Mouse (Mus musculus): ENCODE measurements around the gene Mab21l3.
"Not testable (repeated sequence)": the region's sequence is repeated elsewhere in the genome, so short reads cannot be mapped to it uniquely, and the experiment has no call there.

The Mab21l3 gene

GRCm38 (mm10) chr3:101839327-101839726, 9.4 kb downstream of the Mab21l3 start:
- DNase-seq, result no peak

- no peak for DNase-seq
These were observed 11.8 kb downstream of the Mab21l3 start for GRCm38 (mm10) chr3:101836971-101837370.

- DNase-seq, result no peak
These were observed 12.2 kb downstream of the Mab21l3 start for GRCm38 (mm10) chr3:101836532-101836931.

- peak; percentile 84 to 90 for DNase-seq
These were observed 12.7 kb downstream of the Mab21l3 start for GRCm38 (mm10) chr3:101836045-101836444.

GRCm38 (mm10) chr3:101831189-101831858, 17.4 kb downstream of the Mab21l3 start:
- DNase-seq, result peak; percentile 39 to 60

- DNase-seq, result no peak
These were observed 18.7 kb downstream of the Mab21l3 start for GRCm38 (mm10) chr3:101829881-101830616.

GRCm38 (mm10) chr3:101828595-101828994, 20.2 kb downstream of the Mab21l3 start:
- DNase-seq, result no peak

GRCm38 (mm10) chr3:101827220-101827715, 21.5 kb downstream of the Mab21l3 start:
- DNase-seq, result no peak

GRCm38 (mm10) chr3:101824338-101824737, 24.4 kb downstream of the Mab21l3 start:
- peak in 1 of 2 experiments; percentile 27 for DNase-seq

GRCm38 (mm10) chr3:101822052-101822451, 26.7 kb downstream of the Mab21l3 start:
- DNase-seq, result no peak

- not testable (repeated sequence) for DNase-seq
These were observed 28.1 kb downstream of the Mab21l3 start for GRCm38 (mm10) chr3:101820708-101821107.

GRCm38 (mm10) chr3:101816006-101816405, 32.8 kb downstream of the Mab21l3 start:
- no peak for DNase-seq

- DNase-seq, result no peak
These were observed 34.0 kb downstream of the Mab21l3 start for GRCm38 (mm10) chr3:101814790-101815189.

- DNase-seq, result peak; percentile 80 to 84
These were observed 36.3 kb downstream of the Mab21l3 start for GRCm38 (mm10) chr3:101812341-101812962.

- DNase-seq, result no peak
These were observed 36.8 kb downstream of the Mab21l3 start for GRCm38 (mm10) chr3:101811931-101812330.

GRCm38 (mm10) chr3:101807646-101808045, 41.1 kb downstream of the Mab21l3 start:
- no peak for DNase-seq

GRCm38 (mm10) chr3:101806941-101807340, 41.8 kb downstream of the Mab21l3 start:
- no peak for DNase-seq

GRCm38 (mm10) chr3:101806149-101806548, 42.6 kb downstream of the Mab21l3 start:
- DNase-seq, result peak; percentile 93 to 94

GRCm38 (mm10) chr3:101805562-101806004, 43.2 kb downstream of the Mab21l3 start:
- peak; percentile 56 to 72 for DNase-seq

- DNase-seq, result no peak
These were observed 43.7 kb downstream of the Mab21l3 start for GRCm38 (mm10) chr3:101804971-101805561.

- peak in 1 of 2 experiments; percentile 31 for DNase-seq
These were observed 44.4 kb downstream of the Mab21l3 start for GRCm38 (mm10) chr3:101804331-101804730.

GRCm38 (mm10) chr3:101803764-101804163, 45.0 kb downstream of the Mab21l3 start:
- no peak for DNase-seq

GRCm38 (mm10) chr3:101802746-101803145, 46.0 kb downstream of the Mab21l3 start:
- DNase-seq, result no peak
